Mouse (Mus musculus) heart, adult 18-20 months (tissue): Measurements from ENCODE around the gene Sp140. TPM values are rescaled to one million over a fixed set of nuclear protein-coding genes. Genes with fewer than 3 reads are reported as not detected.
"Not testable (repeated sequence)": the region's sequence is repeated elsewhere in the genome, so short reads cannot be mapped to it uniquely, and the experiment has no call there.

Experiments used
- DNase-seq, 2 experiments: peaks; one replicate each; pipeline ENCODE4 v3.0.0; 2021 to 2022; ENCODE audit warnings: mixed read lengths in 1 of 2
- long read RNA-seq, 2 experiments: library from polyadenylated mRNA; stranded (forward); transcript quantifications; one replicate each; pipeline ENCODE4 v2.0.0; 2021
- total RNA-seq, 2 experiments: library from RNA; stranded (reverse); gene quantifications; 2 replicates each; pipeline ENCODE4 v1.2.3; 2021

Gene Sp140
- total RNA-seq = 1 to 10 TPM; 3.3 to 4.0 TPM
- long read RNA-seq, experiment 1, partial matches to known transcripts = 0 of 1 reads
- long read RNA-seq, experiment 1, other reads (novel, unspliced or antisense) = 1 of 1 reads
- long read RNA-seq, experiment 2 = 0 reads

DNA sequence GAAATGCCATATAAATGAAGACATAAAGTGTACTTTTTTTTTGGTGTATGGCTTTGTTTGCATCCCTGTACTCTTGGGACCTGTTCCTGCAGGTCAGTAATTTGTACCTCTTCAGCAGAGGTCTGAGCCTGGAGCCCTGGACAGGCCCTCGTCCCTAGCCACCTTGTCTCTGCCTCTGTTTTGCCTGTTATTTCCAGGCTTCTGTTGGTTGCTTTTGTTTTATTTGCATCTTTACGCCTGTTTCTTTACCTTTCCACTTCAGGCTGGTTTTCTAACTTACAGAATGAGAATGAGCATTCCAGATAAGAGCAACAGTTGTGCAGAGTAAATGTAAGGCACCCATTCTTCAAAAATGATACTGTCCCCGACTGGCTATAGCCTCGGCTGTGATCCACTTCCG, at the start of gene Sp140:
Sp140 (plus strand) TSS at position 301 of the 400 bp plus-strand sequence.
- not testable (repeated sequence) for DNase-seq

- peak; percentile 8 to 28 for DNase-seq
Measured at GRCm38 (mm10) chr1:85555261-85555660, 44.9 kb upstream of the Sp140 start.

DNA sequence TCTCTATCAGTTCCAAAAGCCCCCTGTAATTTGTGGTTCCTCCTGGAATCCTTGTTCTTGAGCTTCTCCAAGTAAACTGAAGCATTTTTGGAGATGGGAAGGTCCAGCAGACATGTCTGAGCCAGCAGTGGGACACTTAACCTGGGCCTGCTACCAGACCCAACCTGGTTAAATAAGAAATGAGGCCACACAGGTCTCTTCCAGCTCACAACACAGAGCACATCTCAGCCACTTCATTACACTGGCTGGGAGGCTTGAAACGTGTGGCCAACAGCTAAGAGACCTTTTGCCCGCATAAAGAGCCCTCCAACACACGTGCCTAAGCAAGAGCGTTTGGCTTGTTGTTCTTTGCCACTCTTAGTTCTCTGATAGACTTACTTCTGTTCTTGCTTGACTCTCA, 26.6 kb upstream of the Sp140 start:
- DNase-seq = not testable (repeated sequence)

DNA sequence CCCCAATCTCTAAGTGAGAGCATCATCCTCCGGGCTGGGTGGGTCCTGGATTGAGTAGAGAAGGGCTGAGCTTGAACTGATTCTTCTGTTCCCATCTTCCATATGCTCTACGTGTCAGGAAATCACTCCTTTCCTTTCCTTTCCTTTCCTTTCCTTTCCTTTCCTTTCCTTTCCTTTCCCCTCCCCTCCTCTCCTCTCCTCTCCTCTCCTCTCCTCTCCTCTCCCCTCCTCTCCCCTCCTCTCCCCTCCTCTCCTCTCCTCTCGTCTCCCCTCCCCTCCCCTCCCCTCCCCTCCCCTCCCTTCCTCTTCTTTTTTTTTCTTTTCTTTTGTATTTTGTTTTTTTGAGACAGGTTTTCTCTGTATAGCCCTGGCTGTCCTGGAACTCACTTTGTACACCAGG, 24.8 kb upstream of the Sp140 start, which contains the start of gene G530012D18Rik:
G530012D18Rik (plus strand) TSS at position 301 of the 400 bp plus-strand sequence.
- DNase-seq = not testable (repeated sequence)

- DNase-seq = not testable (repeated sequence)
Measured at GRCm38 (mm10) chr1:85578372-85579010, 21.7 kb upstream of the Sp140 start.

- not testable (repeated sequence) for DNase-seq
Measured at GRCm38 (mm10) chr1:85579199-85580147, 20.7 kb upstream of the Sp140 start.

- not testable (repeated sequence) for DNase-seq
Measured at GRCm38 (mm10) chr1:85580148-85580534, 20.0 kb upstream of the Sp140 start.

GRCm38 (mm10) chr1:85580578-85580977, 19.6 kb upstream of the Sp140 start:
- DNase-seq = not testable (repeated sequence)

DNA sequence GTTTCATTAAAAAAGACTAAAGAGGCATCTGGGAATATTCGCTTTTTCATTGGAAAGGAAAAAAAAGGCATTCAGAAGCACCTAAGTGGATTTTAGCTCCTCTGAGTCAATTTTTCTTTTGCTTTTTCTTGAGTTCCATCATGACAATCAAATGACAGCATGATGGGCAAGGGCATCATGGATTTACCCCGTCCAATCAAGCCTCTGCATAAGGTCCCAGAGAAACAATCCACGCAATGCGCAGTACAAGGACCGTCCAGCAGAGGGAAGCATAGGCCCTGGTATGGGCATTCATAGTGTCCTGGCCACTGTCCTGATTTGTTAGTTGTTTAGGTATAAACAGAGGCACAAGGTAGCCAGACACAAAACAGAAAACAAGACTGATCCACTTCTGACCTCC, 18.7 kb upstream of the Sp140 start:
- DNase-seq = not testable (repeated sequence)

- not testable (repeated sequence) for DNase-seq
Measured at GRCm38 (mm10) chr1:85588697-85589096, 11.5 kb upstream of the Sp140 start.

DNA sequence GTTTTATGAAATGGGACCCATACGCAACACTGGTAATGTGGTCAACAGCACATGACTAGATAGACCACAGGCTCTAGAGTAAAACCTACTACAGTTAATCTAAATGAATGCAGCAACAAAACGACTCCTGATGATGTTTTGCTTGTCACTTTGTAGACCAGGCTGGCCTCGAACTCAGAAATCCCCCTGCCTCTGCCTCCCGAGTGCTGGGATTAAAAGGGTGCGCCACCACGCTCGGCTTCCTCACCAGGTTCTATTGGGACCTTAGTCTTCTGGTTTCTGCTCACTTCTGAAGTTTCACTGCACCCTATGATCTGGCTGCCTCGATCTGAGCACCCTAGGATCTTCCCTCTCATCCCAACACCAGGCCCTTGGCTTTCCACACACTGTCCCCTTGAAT, 7.7 kb upstream of the Sp140 start:
- not testable (repeated sequence) for DNase-seq

- DNase-seq = peak; percentile 33 to 58
Measured at GRCm38 (mm10) chr1:85598271-85599012, 1.7 kb upstream of the Sp140 start, which contains the start of gene Sp110. Sp110 (minus strand) TSS chr1:85598817.

DNA sequence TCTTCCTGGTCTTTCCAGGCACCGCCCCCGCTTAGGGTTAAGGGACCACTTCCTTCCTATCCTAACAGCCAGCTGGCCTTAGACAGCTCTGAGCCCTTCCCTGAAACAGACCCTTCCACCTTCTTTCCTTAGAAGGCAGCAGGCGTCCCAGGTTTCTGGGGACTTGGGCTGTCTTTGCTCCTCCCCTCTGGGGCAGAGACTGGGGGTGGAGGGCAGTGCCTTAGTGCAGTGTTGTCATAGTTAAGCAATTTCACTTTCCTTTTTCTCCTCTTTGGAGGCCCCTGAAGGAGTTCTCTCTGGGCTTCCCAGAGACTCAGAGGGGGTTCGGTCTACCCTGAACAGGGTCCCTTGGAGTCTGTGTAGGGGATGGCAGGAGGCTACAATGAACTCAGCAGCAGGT, 616 bp downstream of the Sp140 start:
- peak; percentile 59 to 68 for DNase-seq

- not testable (repeated sequence) for DNase-seq
Measured at GRCm38 (mm10) chr1:85604341-85604740, 4.2 kb downstream of the Sp140 start.

- not testable (repeated sequence) for DNase-seq
Measured at GRCm38 (mm10) chr1:85608361-85608760, 8.2 kb downstream of the Sp140 start.

GRCm38 (mm10) chr1:85610581-85610980, 10.4 kb downstream of the Sp140 start:
- DNase-seq = not testable (repeated sequence)

DNA sequence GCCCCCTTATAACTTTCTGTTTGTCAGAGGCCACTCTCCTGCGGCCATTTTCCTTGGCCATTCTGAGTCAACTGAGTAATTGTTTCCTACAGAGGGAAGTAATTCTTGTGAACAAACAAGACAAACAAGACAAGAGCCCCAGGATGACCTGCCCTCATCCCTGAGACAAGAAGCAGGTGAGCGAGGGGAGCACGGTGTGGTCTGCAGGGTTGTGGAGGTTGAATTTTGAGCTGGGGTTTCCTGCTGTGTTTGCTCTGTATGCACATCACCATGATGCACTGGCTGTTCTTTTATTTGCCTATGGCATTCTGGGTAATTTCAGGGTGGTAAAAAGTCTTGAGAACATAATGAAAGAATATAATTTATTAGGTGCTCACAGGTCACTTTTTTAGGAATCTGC, 14.9 kb downstream of the Sp140 start:
- DNase-seq = not testable (repeated sequence)

DNA sequence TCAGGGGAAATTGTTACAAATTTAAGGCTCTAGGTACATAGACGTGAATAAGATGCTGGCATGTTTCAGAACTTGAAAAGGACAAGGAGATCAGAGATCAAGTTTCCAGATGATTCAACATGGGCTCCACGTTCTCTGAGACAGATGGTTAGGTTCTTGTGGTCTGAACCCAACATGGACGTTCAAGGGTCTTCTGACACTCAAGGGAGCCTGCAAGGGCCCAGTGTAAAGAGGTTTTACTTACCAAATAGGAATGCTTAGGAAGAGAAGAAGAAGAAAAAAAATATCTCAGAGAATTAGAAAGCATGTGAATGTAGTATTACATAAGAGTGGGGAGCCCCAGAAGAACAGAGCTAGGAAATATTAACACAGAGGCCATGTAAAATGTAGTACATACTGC, 15.6 kb downstream of the Sp140 start:
- DNase-seq = not testable (repeated sequence)

- DNase-seq = not testable (repeated sequence)
Measured at GRCm38 (mm10) chr1:85617161-85617560, 17.0 kb downstream of the Sp140 start.

GRCm38 (mm10) chr1:85618689-85619088, 18.5 kb downstream of the Sp140 start:
- not testable (repeated sequence) for DNase-seq

DNA sequence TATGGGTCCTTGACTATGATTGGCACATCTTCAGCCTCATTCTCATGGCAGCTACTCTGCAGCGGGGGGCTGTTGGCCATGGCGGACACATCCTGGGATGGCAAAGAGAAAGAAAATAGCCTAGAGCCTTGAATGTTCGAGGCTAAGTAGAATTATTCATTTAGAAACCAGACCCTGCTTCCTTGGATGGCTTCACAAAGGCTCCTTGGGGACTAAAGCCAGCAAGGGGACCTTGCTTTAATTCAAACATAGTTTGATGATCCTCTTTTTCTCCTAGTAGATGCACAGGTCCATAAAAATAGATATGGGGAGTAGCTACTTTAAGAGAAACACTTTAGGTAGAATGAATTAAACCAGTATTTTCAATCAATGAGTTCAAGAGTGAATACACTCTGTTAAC, 36.8 kb downstream of the Sp140 start:
- DNase-seq = not testable (repeated sequence)

- not testable (repeated sequence) for DNase-seq
Measured at GRCm38 (mm10) chr1:85638144-85638543, 38.0 kb downstream of the Sp140 start.
